Mouse (Mus musculus) lung, embryonic 15.5 days (tissue): ENCODE measurements around the gene Lztr1. TPM values are rescaled to one million over a fixed set of nuclear protein-coding genes. Genes with fewer than 3 reads are reported as not detected.

ENCODE experiments used
- ATAC-seq: fragments of 200-750 bp; cut with Nextera tagmentation; 2 replicates; pipeline ENCODE4 v1.8.0; 2017; ENCODE audit warnings: moderate number of reproducible peaks, borderline replicate concordance; ENCODE audit not compliant: low FRiP score, low TSS enrichment; ENCODE audit errors: extremely low read depth
- H3K27ac ChIP-seq: fragments of 300-500 bp; sonication (generic); 2 replicates; pipeline ENCODE4 v1.5.1; 2015; ENCODE audit warnings: moderate library complexity, mild to moderate bottlenecking, inconsistent platforms
- H3K27me3 ChIP-seq: fragments of 300-500 bp; sonication (generic); 2 replicates; pipeline ENCODE4 v1.6.1; 2015; ENCODE audit warnings: inconsistent platforms
- H3K36me3 ChIP-seq: fragments of 300-500 bp; sonication (generic); 2 replicates; pipeline ENCODE4 v1.6.1; 2015; ENCODE audit warnings: inconsistent platforms
- H3K4me1 ChIP-seq: fragments of 300-500 bp; sonication (generic); 2 replicates; pipeline ENCODE4 v1.6.1; 2015; ENCODE audit warnings: inconsistent platforms
- H3K4me2 ChIP-seq: fragments of 300-500 bp; sonication (generic); 2 replicates; pipeline ENCODE4 v1.6.1; 2015; ENCODE audit warnings: inconsistent platforms, mild to moderate bottlenecking, moderate library complexity
- H3K4me3 ChIP-seq: fragments of 300-500 bp; sonication (generic); 2 replicates; pipeline ENCODE4 v1.5.1; 2015; ENCODE audit warnings: mild to moderate bottlenecking, inconsistent platforms
- H3K9ac ChIP-seq: fragments of 300-500 bp; sonication (generic); 2 replicates; pipeline ENCODE4 v1.6.1; 2015; ENCODE audit warnings: inconsistent platforms
- H3K9me3 ChIP-seq: fragments of 300-500 bp; sonication (generic); 2 replicates; pipeline ENCODE4 v1.6.1; 2016; ENCODE audit warnings: inconsistent platforms
- WGBS: fragments of 180-500 bp; shearing (Covaris S2); methylation state at CpG from one replicate; pipeline ENCODE4 v1.1.7; 2015; 5-methylcytosine and 5-hydroxymethylcytosine counted together
- polyA plus RNA-seq: library from polyadenylated mRNA; unstranded; fragments of >200 nt; fragmentation: Nextera tagmentation; extraction: Ambion mirVana; gene quantifications from 2 replicates; pipeline ENCODE4 v1.2.1, GENCODE M21; 2015

Lztr1 gene
- polyA plus RNA-seq, 1 experiment from 2014 or later: 79.9 TPM

- no peaks in the 10 kb centered on the region for H3K9me3 ChIP-seq
- WGBS: 2% methylated on average over 22 of the region's 22 CpGs
These were observed 52.8 kb downstream of the Lztr1 start, which contains the start of gene Lrrc74b for GRCm38 (mm10) chr16:17561128-17561750. Gene Lrrc74b, minus strand, starts transcription at chr16:17561247.

GRCm38 (mm10) chr16:17561751-17562208, 53.3 kb downstream of the Lztr1 start, which contains the start of gene P2rx6:
Gene P2rx6, plus strand, starts transcription at chr16:17561885.
- Histone ChIP-seq H3K4me2 (peak within 1 kb of the TSS; percentile 51), H3K27ac (peak within 1 kb of the TSS; percentile 85), H3K9ac (peak within 1 kb of the TSS; percentile 24; the same call in 1 of the 2 replicates), H3K27me3 (no peaks in the 10 kb centered on the region; the same call in 1 of the 2 replicates), H3K4me3 (peak within 1 kb of the TSS; percentile 30), H3K36me3 (no peaks in the 10 kb centered on the region), H3K9me3 (no peaks in the 10 kb centered on the region), H3K4me1 (peaks cover 40% of the 10 kb centered on the region)
- 2% methylated on average over 10 of the region's 10 CpGs for WGBS
- peak; percentile 43; the same call in 1 of the 2 replicates for ATAC-seq

More at GRCm38 (mm10) chr16:17561128-17561750, 52.8 kb downstream of the Lztr1 start, which contains the start of gene Lrrc74b:
- H3K27ac ChIP-seq: peak within 1 kb of the TSS; percentile 85
- peak within 1 kb of the TSS; percentile 30 for H3K4me3 ChIP-seq
- H3K9ac ChIP-seq: peak within 1 kb of the TSS; percentile 24; the same call in 1 of the 2 replicates
- H3K27me3 ChIP-seq: no peaks in the 10 kb centered on the region; the same call in 1 of the 2 replicates
- peak within 1 kb of the TSS; percentile 51 for H3K4me2 ChIP-seq
- peak; percentile 85 for ATAC-seq
- H3K4me1 ChIP-seq: peaks cover 40% of the 10 kb centered on the region
- no peaks in the 10 kb centered on the region for H3K36me3 ChIP-seq

- Histone ChIP-seq H3K9ac (no peak overlapping the region), H3K27me3 (no peaks in the 10 kb centered on the region; the same call in 1 of the 2 replicates), H3K9me3 (no peaks in the 10 kb centered on the region), H3K4me3 (no peak overlapping the region), H3K4me2 (no peak overlapping the region), H3K27ac (no peak overlapping the region), H3K36me3 (no peaks in the 10 kb centered on the region), H3K4me1 (peaks cover 35% of the 10 kb centered on the region)
- no peak for ATAC-seq
- 32% methylated on average over 1 of the region's 1 CpGs for WGBS
These were observed 55.1 kb downstream of the Lztr1 start for GRCm38 (mm10) chr16:17563580-17563979.

DNA sequence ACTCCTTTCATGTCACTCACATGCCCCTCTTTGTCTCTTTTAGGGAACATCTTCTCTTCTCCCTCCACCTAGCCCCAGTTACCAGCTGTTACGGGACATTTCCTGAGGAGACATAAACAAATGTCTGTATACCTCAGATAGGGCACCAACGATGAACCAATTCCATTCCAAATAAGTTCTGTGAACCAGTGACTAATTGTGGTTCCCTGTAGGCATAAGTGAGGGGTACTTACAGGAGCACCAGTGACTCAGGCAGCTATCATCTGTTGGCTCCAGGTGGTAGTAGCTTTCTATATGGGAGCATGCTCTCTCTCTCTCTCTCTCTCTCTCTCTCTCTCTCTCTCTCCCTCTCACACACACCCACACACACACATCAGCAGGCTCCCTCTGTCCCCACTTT, 55.7 kb downstream of the Lztr1 start:
- H3K9ac ChIP-seq: no peak overlapping the region
- no peaks in the 10 kb centered on the region for H3K36me3 ChIP-seq
- 35% methylated on average over 2 of the region's 2 CpGs for WGBS
- no peak overlapping the region for H3K4me3 ChIP-seq
- H3K4me2 ChIP-seq: no peak overlapping the region
- peaks cover 29% of the 10 kb centered on the region for H3K4me1 ChIP-seq
- H3K9me3 ChIP-seq: no peaks in the 10 kb centered on the region
- no peak overlapping the region for H3K27ac ChIP-seq
- ATAC-seq: no peak
- no peaks in the 10 kb centered on the region; the same call in 1 of the 2 replicates for H3K27me3 ChIP-seq

DNA sequence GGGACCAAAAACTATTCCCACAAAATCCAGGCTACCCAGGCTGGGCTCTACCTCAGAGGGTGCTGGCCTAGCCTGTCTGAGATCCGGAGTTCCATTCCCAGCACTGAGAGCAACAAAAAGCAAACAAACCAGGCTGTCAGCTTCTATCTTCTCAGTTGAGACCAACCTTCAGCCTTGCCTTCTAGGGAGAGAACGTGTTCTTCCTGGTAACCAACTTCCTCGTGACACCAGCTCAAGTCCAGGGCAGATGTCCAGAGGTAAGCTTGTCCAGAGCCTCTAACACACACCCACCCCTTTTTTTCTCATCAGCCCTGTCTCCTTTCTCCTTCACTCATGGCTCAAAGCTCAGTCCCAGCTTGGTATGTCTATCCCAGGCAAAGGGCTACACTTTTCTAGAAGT, 56.3 kb downstream of the Lztr1 start:
- 50% methylated on average over 3 of the region's 3 CpGs for WGBS
- no peaks in the 10 kb centered on the region for H3K9me3 ChIP-seq
- no peak overlapping the region for H3K4me2 ChIP-seq
- H3K4me1 ChIP-seq: peaks cover 23% of the 10 kb centered on the region
- no peak overlapping the region for H3K4me3 ChIP-seq
- no peak for ATAC-seq
- no peak overlapping the region for H3K27ac ChIP-seq
- no peaks in the 10 kb centered on the region for H3K36me3 ChIP-seq
- H3K27me3 ChIP-seq: no peaks in the 10 kb centered on the region
- no peak overlapping the region for H3K9ac ChIP-seq

- H3K4me1 ChIP-seq: peaks cover 14% of the 10 kb centered on the region
- no peak for ATAC-seq
- WGBS: 17% methylated on average over 4 of the region's 4 CpGs
These were observed 57.7 kb downstream of the Lztr1 start for GRCm38 (mm10) chr16:17566186-17566585.

More at GRCm38 (mm10) chr16:17566186-17566585, 57.7 kb downstream of the Lztr1 start:
- Histone ChIP-seq H3K27me3 (no peaks in the 10 kb centered on the region), H3K4me2 (no peak overlapping the region), H3K9ac (no peak overlapping the region), H3K36me3 (no peaks in the 10 kb centered on the region), H3K9me3 (no peaks in the 10 kb centered on the region), H3K4me3 (no peak overlapping the region), H3K27ac (no peak overlapping the region)

Other genes with a start within 250 kb of the Lztr1 start
- 10.2 and 12.2 TPM in 2 replicates for gene Tmem191c, start 232.6 kb upstream of the Lztr1 start, polyA plus RNA-seq
- gene Serpind1, start 177.3 kb upstream of the Lztr1 start, polyA plus RNA-seq: 0.30 and 1.8 TPM in 2 replicates
- gene Snap29, start 102.7 kb upstream of the Lztr1 start, polyA plus RNA-seq: 13.6 and 15.0 TPM in 2 replicates
- 23.4 and 29.1 TPM in 2 replicates for gene Pi4ka, start 102.4 kb upstream of the Lztr1 start, polyA plus RNA-seq
- 67.5 and 67.8 TPM in 2 replicates for gene Crkl, start 56.7 kb upstream of the Lztr1 start, polyA plus RNA-seq
- gene Aifm3, start 19.1 kb upstream of the Lztr1 start, polyA plus RNA-seq: 3.3 and 3.6 TPM in 2 replicates
- 54.5 and 56.8 TPM in 2 replicates for gene Thap7, start 22.4 kb downstream of the Lztr1 start, polyA plus RNA-seq
- gene Lrrc74b, start 52.6 kb downstream of the Lztr1 start, polyA plus RNA-seq: 1.3 and 1.8 TPM in 2 replicates
- gene P2rx6, start 53.2 kb downstream of the Lztr1 start, polyA plus RNA-seq: 1.2 and 1.7 TPM in 2 replicates
- gene Slc7a4, start 74.5 kb downstream of the Lztr1 start, polyA plus RNA-seq: 9.2 and 9.6 TPM in 2 replicates
- 28.2 and 32.2 TPM in 2 replicates for gene Smpd4, start 110.7 kb downstream of the Lztr1 start, polyA plus RNA-seq
- gene Ccdc74a, start 137.8 kb downstream of the Lztr1 start, polyA plus RNA-seq: 6.8 and 7.8 TPM in 2 replicates
- 37.2 and 41.7 TPM in 2 replicates for gene Med15, start 224.2 kb downstream of the Lztr1 start, polyA plus RNA-seq